Mouse (Mus musculus) kidney, postnatal 0 days (tissue): Measurements from ENCODE around the gene Man1c1. TPM values are rescaled to one million over a fixed set of nuclear protein-coding genes. Genes with fewer than 3 reads are reported as not detected.

Experiments used
- ATAC-seq: fragments of 200-750 bp; cut with Nextera tagmentation; replicated peaks from 2 replicates; pipeline ENCODE4 v1.8.0; 2017; ENCODE audit warnings: low read depth, moderate number of reproducible peaks, moderate TSS enrichment, moderate library complexity; ENCODE audit not compliant: low FRiP score
- DNase-seq: peaks from one replicate; pipeline ENCODE4 v3.0.0-alpha.2; 2016; ENCODE audit warnings: low spot score
- H3K27ac ChIP-seq: fragments of 300-500 bp; sonication (generic); 2 replicates; pipeline ENCODE4 v1.5.1; 2014; ENCODE audit warnings: mild to moderate bottlenecking
- H3K27me3 ChIP-seq: fragments of 300-500 bp; sonication (generic); 2 replicates; pipeline ENCODE4 v1.6.1; 2014; ENCODE audit warnings: low read length, mixed read lengths; ENCODE audit not compliant: insufficient read depth
- H3K36me3 ChIP-seq: fragments of 300-500 bp; sonication (generic); 2 replicates; pipeline ENCODE4 v1.6.1; 2014; ENCODE audit warnings: low read length, mixed read lengths; ENCODE audit not compliant: insufficient read depth
- H3K4me1 ChIP-seq: fragments of 300-500 bp; sonication (generic); replicated peaks from 2 replicates; pipeline ENCODE4 v1.6.1; 2014; ENCODE audit warnings: antibody characterized with exemption, low read length, mixed read lengths; ENCODE audit not compliant: insufficient read depth
- H3K4me2 ChIP-seq: fragments of 300-500 bp; sonication (generic); 2 replicates; pipeline ENCODE4 v1.6.1; 2014; ENCODE audit warnings: mild to moderate bottlenecking, low read length, moderate library complexity, mixed read lengths
- H3K4me3 ChIP-seq: fragments of 300-500 bp; sonication (generic); replicated peaks from 2 replicates; pipeline ENCODE4 v1.5.1; 2014; ENCODE audit warnings: low read depth, low read length
- H3K9ac ChIP-seq: fragments of 300-500 bp; sonication (generic); 2 replicates; pipeline ENCODE4 v1.6.1; 2014; ENCODE audit warnings: low read depth, low read length
- H3K9me3 ChIP-seq: fragments of 300-500 bp; sonication (generic); replicated peaks from 2 replicates; pipeline ENCODE4 v1.6.1; 2016; ENCODE audit warnings: low read length, inconsistent platforms, mixed read lengths
- CTCF ChIP-seq: IDR thresholded peaks from 2 replicates; pipeline ENCODE4 v1.5.1; 2016; ENCODE audit warnings: antibody characterized with exemption, low read depth, mild to moderate bottlenecking, moderate library complexity
- WGBS: fragments of 180-500 bp; shearing (Covaris S2); extraction: QIAGEN DNeasy Blood & Tissue Kit; methylation state at CpG from one replicate; pipeline ENCODE4 v1.1.7; 2014; 5-methylcytosine and 5-hydroxymethylcytosine counted together
- polyA plus RNA-seq: library from polyadenylated mRNA; unstranded; fragments of >200 nt; fragmentation: Nextera tagmentation; extraction: Ambion mirVana; gene quantifications from 2 replicates; pipeline ENCODE4 v1.2.1, GENCODE M21; 2015

The Man1c1 gene
- polyA plus RNA-seq, 1 experiment from 2014 or later = 3.2 TPM

DNA sequence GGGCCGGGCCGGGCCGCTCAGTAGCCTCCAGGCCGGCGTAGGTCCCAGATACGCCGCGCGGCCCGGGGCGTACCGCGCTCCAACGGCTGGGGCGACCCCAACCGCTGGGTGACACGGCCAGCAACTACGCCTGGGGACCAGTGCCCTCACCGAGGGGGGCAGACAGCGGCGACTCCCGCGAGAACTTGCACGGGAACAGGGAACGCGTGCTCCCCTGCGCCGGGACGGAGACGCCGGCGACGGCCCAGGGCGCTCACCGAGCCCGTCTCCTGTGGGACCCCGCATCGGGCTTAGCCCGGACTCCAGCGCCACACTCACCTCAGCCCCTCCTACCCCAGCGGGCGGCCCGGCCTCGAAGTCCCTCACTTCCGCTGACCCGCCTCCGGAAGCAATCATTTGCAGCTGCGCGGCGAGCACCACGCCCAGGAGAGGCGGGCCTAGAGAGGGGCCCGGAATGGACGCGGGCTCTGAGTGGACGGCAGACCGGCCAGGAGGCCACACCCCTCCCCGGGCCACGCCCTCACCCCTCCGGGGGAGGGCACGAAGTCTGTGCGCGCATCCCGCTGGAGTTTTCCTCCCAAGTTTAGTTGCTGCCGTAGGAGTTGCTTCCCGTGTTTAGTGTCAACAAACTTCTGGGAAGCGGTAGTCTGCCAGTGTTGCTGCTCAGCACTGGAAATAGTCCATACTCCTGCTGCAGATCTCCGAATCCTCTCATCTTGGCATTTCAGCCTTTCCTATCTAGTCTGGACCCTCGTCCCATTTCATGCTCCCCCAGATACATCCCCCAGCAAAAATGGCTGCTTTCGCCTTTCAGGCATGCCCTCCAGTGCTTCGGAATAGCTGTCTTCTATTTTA is 168.9 kb downstream of the Man1c1 start, which contains the start of gene Mtfr1l:
Gene Mtfr1l (minus strand): TSS at position 456 of the 855 bp plus-strand sequence.
- Histone ChIP-seq H3K9ac (peak within 1 kb of the TSS; percentile 92), H3K27me3 (no peaks in the 10 kb centered on the region), H3K36me3 (peaks cover 9% of the 10 kb centered on the region), H3K4me3 (peak within 1 kb of the TSS; percentile 81), H3K27ac (peak within 1 kb of the TSS; percentile 96), H3K9me3 (no peaks in the 10 kb centered on the region), H3K4me2 (peak within 1 kb of the TSS; percentile 96), H3K4me1 (no peaks in the 10 kb centered on the region)
- peak; percentile 97 for ATAC-seq
- TF ChIP-seq CTCF = no peak
- DNase-seq = peak; percentile 99
- under 1% methylated on average over 68 of the region's 71 CpGs for WGBS

GRCm38 (mm10) chr4:134534124-134534886 is 169.8 kb downstream of the Man1c1 start:
- H3K27ac ChIP-seq = peak overlapping the region; percentile 96
- no peaks in the 10 kb centered on the region for H3K4me1 ChIP-seq
- peak overlapping the region; percentile 96 for H3K4me2 ChIP-seq
- H3K36me3 ChIP-seq = peaks cover 18% of the 10 kb centered on the region
- H3K9ac ChIP-seq = peak overlapping the region; percentile 92
- ATAC-seq = peak; percentile 18; the same call in 1 of the 2 replicates
- H3K27me3 ChIP-seq = no peaks in the 10 kb centered on the region
- WGBS = under 1% methylated on average over 56 of the region's 57 CpGs
- H3K9me3 ChIP-seq = no peaks in the 10 kb centered on the region
- peak; percentile 83 for DNase-seq
- H3K4me3 ChIP-seq = peak overlapping the region; percentile 81
- TF ChIP-seq CTCF = no peak

DNA sequence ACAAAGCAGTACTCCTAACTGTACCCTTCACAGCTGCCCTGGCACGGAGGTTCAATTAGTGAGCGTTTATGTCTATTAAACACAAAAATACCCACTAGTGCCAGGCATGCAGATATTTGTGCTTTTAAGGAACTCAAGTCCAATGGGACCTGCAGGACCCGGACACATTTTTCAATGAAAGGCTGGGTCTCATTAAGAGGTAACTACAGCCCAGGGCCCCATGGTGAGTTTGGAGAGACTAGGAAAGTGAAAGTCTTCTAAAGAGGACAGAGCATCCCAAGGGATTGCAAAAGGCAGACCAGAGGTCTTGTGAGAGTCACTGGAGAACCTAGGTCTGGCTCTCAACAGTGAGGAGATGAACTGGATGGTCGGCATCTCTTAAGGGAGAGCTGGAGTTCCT is 170.7 kb downstream of the Man1c1 start:
- H3K9me3 ChIP-seq = no peaks in the 10 kb centered on the region
- H3K9ac ChIP-seq = no peak overlapping the region
- H3K4me3 ChIP-seq = no peak overlapping the region

GRCm38 (mm10) chr4:134532928-134533327 is 171.2 kb downstream of the Man1c1 start:
- Histone ChIP-seq H3K4me3 (no peak overlapping the region), H3K9me3 (no peaks in the 10 kb centered on the region), H3K36me3 (peaks cover 29% of the 10 kb centered on the region), H3K27me3 (no peaks in the 10 kb centered on the region), H3K4me1 (no peaks in the 10 kb centered on the region), H3K27ac (no peak overlapping the region), H3K9ac (no peak overlapping the region), H3K4me2 (no peak overlapping the region)
- DNase-seq = no peak
- ATAC-seq = no peak
- 87% methylated on average over 4 of the region's 4 CpGs for WGBS
- no peak for TF ChIP-seq CTCF

More for the DNA sequence above, 170.7 kb downstream of the Man1c1 start:
- 81% methylated on average over 4 of the region's 4 CpGs for WGBS
- ATAC-seq = no peak
- H3K4me1 ChIP-seq = no peaks in the 10 kb centered on the region
- H3K36me3 ChIP-seq = peaks cover 25% of the 10 kb centered on the region
- no peaks in the 10 kb centered on the region for H3K27me3 ChIP-seq
- no peak for TF ChIP-seq CTCF
- DNase-seq = no peak
- no peak overlapping the region for H3K27ac ChIP-seq
- peak overlapping the region; percentile 96 for H3K4me2 ChIP-seq

GRCm38 (mm10) chr4:134526220-134526619 is 177.9 kb downstream of the Man1c1 start:
- DNase-seq (no peak), ATAC-seq (no peak)
- Histone ChIP-seq H3K9ac (no peak overlapping the region), H3K4me1 (no peaks in the 10 kb centered on the region), H3K27ac (no peak overlapping the region), H3K9me3 (no peaks in the 10 kb centered on the region), H3K4me2 (no peak overlapping the region), H3K27me3 (no peaks in the 10 kb centered on the region), H3K36me3 (peaks cover 46% of the 10 kb centered on the region), H3K4me3 (no peak overlapping the region)
- TF ChIP-seq CTCF = no peak
- 81% methylated on average over 5 of the region's 5 CpGs for WGBS

DNA sequence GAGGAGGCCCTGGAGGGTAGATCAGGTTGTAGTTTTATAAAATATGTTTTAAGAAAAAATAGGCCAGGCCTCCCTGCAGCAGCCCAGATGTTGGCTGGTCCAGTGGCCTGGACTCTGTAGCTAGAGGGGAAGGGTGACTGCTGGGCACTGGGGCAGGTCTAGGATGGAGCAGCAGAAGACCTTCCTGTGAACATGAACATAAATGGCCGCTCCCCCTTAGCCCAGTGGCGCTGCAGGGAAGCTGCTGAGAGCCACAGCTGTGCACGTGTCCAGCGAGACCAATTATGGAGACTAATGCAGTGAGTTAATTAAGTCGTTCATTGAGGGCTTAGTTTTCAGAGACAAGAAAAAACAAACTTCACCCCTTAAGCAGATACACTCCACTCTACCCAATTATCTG is 178.3 kb downstream of the Man1c1 start:
- WGBS = 77% methylated on average over 5 of the region's 5 CpGs
- H3K27ac ChIP-seq = no peak overlapping the region
- H3K9me3 ChIP-seq = no peaks in the 10 kb centered on the region
- no peak for ATAC-seq
- no peak overlapping the region for H3K9ac ChIP-seq
- H3K36me3 ChIP-seq = peaks cover 44% of the 10 kb centered on the region
- no peaks in the 10 kb centered on the region for H3K27me3 ChIP-seq
- no peak overlapping the region for H3K4me2 ChIP-seq
- no peak for TF ChIP-seq CTCF
- H3K4me3 ChIP-seq = no peak overlapping the region
- no peaks in the 10 kb centered on the region for H3K4me1 ChIP-seq
- DNase-seq = no peak
